Mouse (Mus musculus) skeletal muscle tissue, adult 2 months (tissue): ENCODE measurements at regions not wholly inside any gene's neighbourhood (a gene's known extent, or its start where the extent isn't known, plus 50 kb on each side); places are given as distances from the start of the nearest gene placed in this dataset.
A peak's percentile ranks its signal among the peaks of the same experiment; 100 is the strongest.
"Not testable (repeated sequence)": the region's sequence is repeated elsewhere in the genome, so short reads cannot be mapped to it uniquely, and the experiment has no call there.

Experiments
- DNase-seq: peaks from one replicate; pipeline ENCODE4 v3.0.0-alpha.2; 2012; ENCODE audit warnings: low read depth, low spot score

- DNase-seq: no peak
Measured at GRCm38 (mm10) chr8:113916649-113917048, 68.1 kb upstream of the Adamts18 start.

- DNase-seq: no peak
Measured at GRCm38 (mm10) chr8:113917197-113917596, 68.7 kb upstream of the Adamts18 start.

GRCm38 (mm10) chr8:113920306-113920705, 71.8 kb upstream of the Adamts18 start:
- no peak for DNase-seq

GRCm38 (mm10) chr8:113923381-113923780, 74.8 kb upstream of the Adamts18 start:
- DNase-seq: no peak

- DNase-seq: no peak
Measured at GRCm38 (mm10) chr8:113953721-113954120, 105.2 kb upstream of the Adamts18 start.

GRCm38 (mm10) chr8:113956439-113957043, 108.0 kb upstream of the Adamts18 start:
- no peak for DNase-seq

- DNase-seq: no peak
Measured at GRCm38 (mm10) chr8:113957821-113958220, 109.3 kb upstream of the Adamts18 start.

- DNase-seq: no peak
Measured at GRCm38 (mm10) chr8:113975810-113976209, 127.3 kb upstream of the Adamts18 start.

- DNase-seq: no peak
Measured at GRCm38 (mm10) chr8:113976626-113977025, 128.1 kb upstream of the Adamts18 start.

GRCm38 (mm10) chr8:113977072-113977471, 128.5 kb upstream of the Adamts18 start:
- DNase-seq: no peak

- no peak for DNase-seq
Measured at GRCm38 (mm10) chr8:113978946-113979345, 130.4 kb upstream of the Adamts18 start.

GRCm38 (mm10) chr8:113979837-113980236, 131.3 kb upstream of the Adamts18 start:
- DNase-seq: no peak

GRCm38 (mm10) chr8:113981339-113981738, 132.8 kb upstream of the Adamts18 start:
- no peak for DNase-seq

GRCm38 (mm10) chr8:113984845-113985244, 136.3 kb upstream of the Adamts18 start:
- peak; percentile 16 for DNase-seq

GRCm38 (mm10) chr8:113985471-113985870, 136.9 kb upstream of the Adamts18 start:
- DNase-seq: peak; percentile 12

- no peak for DNase-seq
Measured at GRCm38 (mm10) chr8:113985948-113986347, 137.4 kb upstream of the Adamts18 start.

- DNase-seq: no peak
Measured at GRCm38 (mm10) chr8:113990718-113991117, 142.2 kb upstream of the Adamts18 start.

GRCm38 (mm10) chr8:113998881-113999280, 134.5 kb upstream of the Nudt7 start:
- DNase-seq: no peak

- no peak for DNase-seq
Measured at GRCm38 (mm10) chr8:114001674-114002073, 131.7 kb upstream of the Nudt7 start.

- no peak for DNase-seq
Measured at GRCm38 (mm10) chr8:114004436-114004835, 128.9 kb upstream of the Nudt7 start.

GRCm38 (mm10) chr8:114006587-114006986, 126.8 kb upstream of the Nudt7 start:
- no peak for DNase-seq

- DNase-seq: no peak
Measured at GRCm38 (mm10) chr8:114007103-114007502, 126.3 kb upstream of the Nudt7 start.

GRCm38 (mm10) chr8:114018364-114018763, 115.0 kb upstream of the Nudt7 start:
- no peak for DNase-seq

GRCm38 (mm10) chr8:114030141-114030540, 103.2 kb upstream of the Nudt7 start:
- not testable (repeated sequence) for DNase-seq
